Mouse (Mus musculus) urinary bladder, postnatal 36 days (tissue): ENCODE measurements around the gene Pmpca.

Experiments
- DNase-seq, 2 experiments: peaks; one replicate each; pipeline ENCODE4 v3.0.0; 2022; ENCODE audit warnings: low spot score in 2 of 2, mixed read lengths in 1 of 2

Gene Pmpca

DNA sequence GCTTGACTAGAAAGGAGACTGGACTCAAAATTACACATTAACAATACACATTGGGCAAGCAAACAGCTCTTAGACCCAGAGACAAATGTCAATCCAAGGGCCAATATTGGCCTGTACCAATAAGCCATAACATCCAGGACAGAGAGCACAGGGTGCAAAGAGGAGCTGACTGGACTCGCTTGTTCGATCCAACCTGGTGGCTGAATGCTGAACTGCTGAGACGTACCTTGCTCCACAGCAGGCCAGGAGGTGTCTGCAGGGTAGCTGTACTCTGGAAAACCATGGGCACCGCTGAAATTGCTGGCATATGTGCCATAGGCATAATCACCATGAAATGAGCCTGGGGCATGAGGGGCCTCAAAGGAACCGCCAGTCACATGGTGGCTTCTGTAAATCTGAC, 40.7 kb downstream of the Pmpca start:
- no peak for DNase-seq

DNA sequence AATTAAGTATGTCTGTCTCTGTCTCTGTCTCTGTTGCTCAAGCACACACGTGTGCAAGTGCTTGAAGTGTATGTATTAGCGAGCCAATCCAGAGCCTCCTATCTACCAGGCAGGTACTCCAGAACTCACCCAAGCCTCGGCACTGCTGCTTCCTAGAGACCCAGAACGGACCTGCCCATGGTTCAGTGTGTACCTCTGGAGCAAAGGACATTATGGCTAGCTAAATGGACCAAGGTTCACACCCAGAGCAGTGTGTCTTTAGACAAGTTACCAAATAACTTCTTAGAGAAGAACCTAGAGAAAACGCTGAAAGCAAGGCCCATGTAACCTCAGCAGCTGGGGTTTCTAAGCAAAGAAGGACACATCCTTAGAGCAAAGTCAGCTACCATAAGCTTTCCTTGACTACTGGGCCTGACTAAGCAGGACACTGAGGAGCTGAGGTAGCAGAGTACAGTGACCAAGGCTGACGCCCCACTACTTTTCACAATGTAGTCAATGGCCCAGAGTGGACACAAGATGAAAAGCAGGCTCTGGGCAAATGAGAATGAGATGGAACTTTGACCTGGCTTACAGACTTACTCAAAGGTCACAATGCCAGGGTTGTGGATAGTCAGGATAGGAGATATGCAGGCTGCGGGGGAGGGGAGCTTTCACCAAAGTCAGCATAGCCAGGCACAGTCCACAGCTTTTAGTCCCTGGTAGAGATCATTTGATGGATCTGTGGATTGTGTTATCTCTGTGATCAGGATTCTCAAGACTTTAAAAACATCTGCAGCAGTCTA, 45.8 kb downstream of the Pmpca start:
- DNase-seq = no peak

DNA sequence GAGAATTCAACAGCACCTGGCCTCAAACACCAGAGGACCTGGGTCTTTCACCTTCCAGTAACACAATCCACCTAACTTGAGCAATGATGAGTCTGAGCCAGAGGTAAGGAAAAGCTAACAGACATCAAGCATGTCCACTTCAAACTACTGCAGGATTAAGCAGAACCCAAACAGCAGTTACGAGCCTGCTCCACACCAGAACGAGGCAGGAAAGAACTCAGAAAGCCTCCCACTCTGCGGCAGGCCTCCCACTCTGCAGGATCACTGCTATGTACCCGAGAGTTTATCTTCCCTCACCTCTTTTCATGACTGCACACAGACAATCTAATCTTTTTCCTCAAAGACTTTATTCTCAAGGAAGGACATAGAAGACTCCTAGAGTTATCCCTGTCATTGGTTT, 48.1 kb downstream of the Pmpca start:
- no peak for DNase-seq

DNA sequence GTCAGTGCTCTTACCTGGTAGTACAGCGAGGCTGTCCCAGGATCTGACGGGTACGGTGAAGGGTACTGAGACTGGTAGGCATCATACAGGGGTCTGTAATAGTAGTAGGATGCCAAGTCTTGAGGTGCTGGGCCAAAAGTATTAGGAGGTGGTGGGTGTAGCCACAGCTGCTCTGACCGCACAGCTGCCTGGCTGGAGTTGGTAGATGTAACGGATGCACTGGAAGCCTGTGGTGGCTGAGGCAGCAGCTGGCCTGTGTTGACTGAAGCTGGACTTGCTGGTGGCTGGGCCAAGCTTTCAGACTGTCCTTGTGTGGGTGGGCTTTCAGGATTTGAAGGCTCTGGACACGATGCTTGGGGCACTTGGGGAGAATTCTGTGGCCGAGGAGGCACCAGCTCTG, 49.2 kb downstream of the Pmpca start:
- DNase-seq = no peak

DNA sequence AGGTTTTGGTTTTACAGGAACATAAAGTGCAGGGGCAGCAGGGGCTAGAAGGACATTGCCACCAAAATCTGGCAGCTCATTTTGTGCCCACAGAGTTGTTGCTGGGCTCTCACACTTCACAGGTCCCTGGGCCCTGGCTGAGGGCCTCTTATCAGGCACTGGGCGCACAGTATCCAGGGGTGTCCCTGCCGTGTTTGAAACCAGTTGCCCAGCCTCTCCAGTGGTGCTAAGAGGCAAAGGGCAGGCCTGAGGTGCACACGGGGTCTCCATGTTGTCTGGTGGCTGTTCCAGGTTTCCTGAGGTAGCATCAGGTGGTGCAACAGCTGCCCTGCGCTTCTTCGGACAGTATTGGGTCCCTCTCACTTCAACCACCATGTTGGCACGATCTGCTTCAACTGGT, 50.5 kb downstream of the Pmpca start:
- no peak for DNase-seq

DNA sequence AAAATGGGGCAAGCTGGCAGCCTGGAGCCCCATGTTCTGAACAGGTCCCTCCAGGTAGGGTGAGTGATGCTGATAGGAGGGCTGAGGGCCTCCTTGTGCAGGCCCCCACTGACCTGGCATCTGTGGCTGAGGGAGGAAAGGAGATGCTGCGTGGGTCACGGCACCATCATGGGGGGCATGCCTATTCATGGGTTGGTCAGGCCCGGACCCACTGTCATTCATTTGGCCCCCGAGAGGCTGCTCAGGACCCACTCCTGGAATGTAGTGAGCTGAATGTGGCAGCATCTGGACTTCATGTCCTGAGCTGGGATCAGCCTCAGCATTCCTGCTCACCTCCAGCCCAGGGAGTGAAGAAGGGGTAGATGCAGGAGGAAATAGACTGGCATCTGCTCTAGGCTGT, 52.1 kb downstream of the Pmpca start:
- DNase-seq = no peak

DNA sequence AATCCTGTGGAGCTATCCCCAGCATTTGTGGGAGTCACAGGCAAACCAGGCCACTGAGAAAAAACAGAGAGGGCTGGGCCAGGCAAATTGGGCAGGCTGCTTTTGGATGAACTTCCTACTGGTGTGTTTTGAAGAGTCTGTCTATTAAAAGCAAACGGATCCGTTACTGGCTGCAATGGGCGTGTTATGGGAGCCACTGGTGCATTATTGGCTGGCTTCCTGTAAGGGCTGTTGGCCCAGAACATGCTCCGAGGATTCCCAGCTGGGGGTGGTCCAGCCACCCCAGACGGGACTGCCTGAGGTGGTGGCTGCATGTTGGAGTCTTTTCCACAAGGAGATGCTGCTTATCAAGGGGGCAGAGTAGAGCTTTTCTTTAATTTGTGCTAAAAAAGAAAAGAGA, 52.5 kb downstream of the Pmpca start:
- no peak for DNase-seq

DNA sequence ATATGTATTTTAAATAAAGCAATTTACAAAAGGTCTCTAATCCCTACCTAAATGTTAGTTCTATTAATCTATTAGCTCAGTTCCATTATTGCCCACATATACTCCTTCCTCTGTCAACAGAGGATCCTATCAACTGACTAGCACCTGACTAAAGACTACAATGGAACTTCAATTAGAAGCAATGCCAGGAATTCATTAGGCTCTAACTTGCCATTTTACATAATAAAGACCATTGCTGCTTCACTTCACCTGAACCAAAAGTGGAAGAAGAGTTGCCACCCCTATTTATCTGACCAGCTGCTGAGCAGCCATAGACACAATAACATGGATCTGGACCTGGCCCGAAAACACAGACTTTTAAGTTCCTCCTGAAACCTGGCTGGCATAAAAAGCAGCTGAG, 53.7 kb downstream of the Pmpca start:
- DNase-seq = no peak

DNA sequence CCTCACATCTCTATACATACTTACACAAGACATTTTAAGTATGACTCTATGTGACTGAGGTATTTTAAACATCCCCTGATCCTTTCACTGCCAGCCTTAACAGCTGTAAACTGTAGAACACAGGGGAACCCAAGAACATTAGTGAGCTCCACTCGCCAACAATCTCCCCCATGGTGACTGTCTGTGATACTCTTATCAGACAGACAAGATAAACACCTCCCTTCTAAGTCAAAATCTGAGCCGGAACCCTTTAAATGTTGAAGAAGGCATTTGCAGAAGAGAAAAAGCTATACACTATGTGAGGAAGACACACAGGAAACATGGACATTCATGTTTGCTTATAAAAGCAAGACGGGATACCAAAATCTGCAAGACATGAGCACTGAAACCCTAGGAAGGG, 54.7 kb downstream of the Pmpca start:
- no peak for DNase-seq

DNA sequence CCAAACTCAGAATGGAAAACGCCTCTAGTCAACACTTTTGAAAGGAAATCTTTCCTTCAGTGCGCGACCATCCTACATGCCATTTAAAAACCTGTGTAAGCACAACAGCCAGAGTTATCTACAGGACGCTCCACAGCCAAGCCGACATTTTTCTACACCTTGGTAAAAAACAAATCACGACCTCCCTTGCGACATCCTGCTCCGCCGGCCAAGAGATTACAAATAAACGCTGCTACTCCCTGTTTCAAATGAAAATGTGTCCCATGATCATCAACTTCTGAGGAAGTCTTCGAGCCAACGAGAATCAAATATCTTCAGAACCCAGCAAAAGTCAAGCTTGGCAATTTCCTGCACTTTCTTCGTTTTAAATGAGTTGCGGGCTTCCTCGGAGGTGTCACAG, 55.2 kb downstream of the Pmpca start:
- peak in 1 of 2 experiments; percentile 43 for DNase-seq

DNA sequence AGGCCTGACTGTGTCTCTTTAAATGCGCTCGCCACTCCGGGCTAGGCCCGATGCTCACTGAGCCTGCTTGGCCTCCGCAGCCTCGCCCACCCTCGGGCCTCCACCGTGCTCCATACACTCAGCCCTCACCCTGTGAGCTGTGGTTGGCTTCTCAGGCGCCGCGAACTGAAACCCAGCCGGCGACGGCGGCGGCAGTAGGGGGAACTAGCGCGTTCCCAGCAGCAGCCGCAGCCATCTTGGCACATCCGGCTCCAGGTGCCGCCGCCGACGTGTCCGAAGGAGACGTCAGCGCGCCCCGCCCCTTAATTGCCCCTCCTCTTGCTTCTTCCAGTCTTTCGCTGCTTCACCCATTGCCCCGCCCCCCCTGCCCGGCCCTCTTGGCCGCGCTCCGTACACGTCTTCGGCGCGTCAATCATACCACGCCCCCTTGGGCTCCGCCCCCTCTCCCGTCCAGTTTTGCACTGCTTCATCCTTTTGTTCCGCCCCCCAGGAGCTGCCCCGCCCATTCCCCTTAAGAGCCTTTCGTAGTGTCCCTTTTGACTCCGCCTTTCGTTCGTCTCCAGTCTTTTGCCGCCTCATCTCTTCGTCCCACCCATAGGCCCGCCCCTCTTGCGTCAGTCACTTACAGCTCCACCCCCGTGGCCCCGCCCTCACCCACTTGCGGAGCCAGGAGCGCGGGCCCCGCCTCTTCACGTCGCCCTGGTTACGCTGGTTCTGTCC, 56.0 kb downstream of the Pmpca start, which contains the start of gene Sec16a:
Gene Sec16a (minus strand): TSS at position 271 of the 720 bp plus-strand sequence.
- peak; percentile 99 to 100 for DNase-seq

DNA sequence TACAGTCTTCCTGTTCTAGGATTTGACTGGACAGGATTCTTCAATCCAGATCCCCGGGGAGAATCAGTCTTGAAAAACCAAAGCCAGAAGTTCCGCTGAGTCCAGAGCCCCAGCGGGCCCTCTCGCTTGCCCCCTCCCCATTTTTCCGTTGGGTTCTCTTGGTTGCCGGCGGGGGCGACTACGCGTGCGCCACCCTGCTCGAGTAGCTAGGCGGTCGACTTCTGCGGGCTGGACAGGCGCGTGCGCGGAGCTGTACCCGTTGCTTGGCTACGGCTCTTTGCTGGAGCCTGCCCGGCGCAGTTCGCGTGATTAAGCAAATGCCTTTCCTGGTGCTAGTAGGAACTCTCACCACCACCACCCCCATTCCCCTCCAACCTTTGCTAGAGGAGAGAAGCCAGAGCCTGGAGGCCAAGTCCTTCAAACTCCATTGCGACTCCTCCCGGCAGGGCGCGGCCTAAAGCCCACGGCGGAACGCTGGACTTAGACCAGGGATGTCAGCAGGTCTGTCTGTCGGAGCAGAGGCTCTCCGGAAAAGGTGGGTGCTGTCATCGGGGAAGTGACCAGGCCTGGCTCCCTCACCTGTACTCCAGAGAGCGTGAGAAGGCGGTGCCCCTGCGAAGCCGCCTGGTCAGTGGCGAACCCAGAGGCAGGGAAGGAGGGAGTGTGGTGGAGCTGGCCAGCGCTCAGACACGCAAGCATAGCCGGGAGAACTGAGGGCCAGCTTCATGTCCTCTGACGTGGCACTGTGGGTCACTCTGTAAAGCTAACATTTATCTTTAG, 56.7 kb downstream of the Pmpca start:
- peak; percentile 93 for DNase-seq

DNA sequence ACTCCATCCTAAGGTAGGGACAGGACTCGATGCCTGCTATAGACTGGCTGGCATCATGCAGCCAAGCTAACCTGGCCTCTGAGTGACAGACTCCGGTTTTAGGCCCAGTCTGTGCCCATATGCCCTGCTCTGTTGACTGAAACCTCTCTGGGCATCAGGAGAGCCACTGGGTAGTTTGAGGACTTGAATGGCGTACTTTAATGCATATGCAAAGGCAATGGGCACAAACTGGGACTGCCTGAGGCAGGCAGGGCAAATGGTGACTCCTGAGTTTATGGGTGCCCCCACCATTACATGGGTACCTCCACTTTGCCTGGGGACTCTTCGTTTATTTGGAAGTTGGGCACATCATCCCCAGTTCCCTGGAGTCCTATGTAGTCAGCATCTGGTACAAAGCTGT, 57.5 kb downstream of the Pmpca start:
- DNase-seq = no peak
